Mouse (Mus musculus): ENCODE data around the gene Proca1. TPM values are rescaled to one million over a fixed set of nuclear protein-coding genes. Genes with fewer than 3 reads are reported as not detected.

The Proca1 gene
- polyA plus RNA-seq, 1 experiment: 0.20 TPM

- TF ChIP-seq CTCF (IDR thresholded peaks at IDR 0.05; ENCODE audit: extremely low read depth, insufficient read depth, insufficient read length, insufficient replicate concordance): no peak
- TF ChIP-seq POLR2A (IDR thresholded peaks at IDR 0.05; ENCODE audit: low read depth, low read length): no peak
- Histone ChIP-seq H3K4me1 (ENCODE audit: control insufficient read depth, insufficient read depth, insufficient read length) (peaks cover 16% of the 10 kb centered on the region; the same call in 1 of the 2 replicates), H3K4me3 (ENCODE audit: extremely low read depth, insufficient read depth, insufficient read length) (no peak overlapping the region), H3K27ac (ENCODE audit: insufficient read depth, low read length) (no peak overlapping the region), H3K36me3 (ENCODE audit: control insufficient read depth, insufficient read depth, low read length) (peaks cover 11% of the 10 kb centered on the region), H3K27me3 (ENCODE audit: control insufficient read depth, insufficient read depth, low read length) (no peaks in the 10 kb centered on the region)
- DNase-seq (ENCODE audit: low read depth in 1 of 2, low spot score in 2 of 2): no peak
- 85% methylated on average over 14 of the region's 14 CpGs for WGBS
These were observed 32.0 kb upstream of the Proca1 start for GRCm38 (mm10) chr11:78161169-78161568.

DNA sequence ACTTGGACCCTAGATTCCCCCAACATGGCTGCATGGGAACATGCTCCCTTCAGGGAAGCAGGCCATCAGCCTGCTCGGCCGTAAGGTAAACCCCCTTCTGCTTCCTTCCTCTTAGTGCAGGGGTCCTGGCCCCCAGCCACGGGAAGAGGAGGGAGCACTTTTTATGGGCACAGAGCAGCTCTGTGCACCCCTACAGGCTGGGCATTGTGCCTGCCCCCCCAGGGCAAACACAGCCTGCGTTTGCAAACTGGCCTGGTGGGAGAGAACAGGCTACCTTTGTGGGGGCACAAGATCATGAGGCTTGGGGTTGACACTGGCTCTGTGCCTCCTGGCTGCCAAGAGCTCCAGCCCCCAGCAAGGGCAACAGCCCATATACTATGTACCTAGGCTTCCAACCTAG lies 31.2 kb upstream of the Proca1 start:
- no peak overlapping the region for H3K27ac ChIP-seq (ENCODE audit: insufficient read depth, low read length)
- peaks cover 17% of the 10 kb centered on the region; the same call in 1 of the 2 replicates for H3K4me1 ChIP-seq (ENCODE audit: control insufficient read depth, insufficient read depth, insufficient read length)
- no peak for TF ChIP-seq CTCF (IDR thresholded peaks at IDR 0.05; ENCODE audit: extremely low read depth, insufficient read depth, insufficient read length, insufficient replicate concordance)
- TF ChIP-seq POLR2A (IDR thresholded peaks at IDR 0.05; ENCODE audit: low read depth, low read length): no peak
- DNase-seq (ENCODE audit: low read depth in 1 of 2, low spot score in 2 of 2): no peak
- no peak overlapping the region for H3K4me3 ChIP-seq (ENCODE audit: extremely low read depth, insufficient read depth, insufficient read length)
- 32% methylated on average over 4 of the region's 4 CpGs for WGBS
- no peaks in the 10 kb centered on the region for H3K27me3 ChIP-seq (ENCODE audit: control insufficient read depth, insufficient read depth, low read length)
- H3K36me3 ChIP-seq (ENCODE audit: control insufficient read depth, insufficient read depth, low read length): peaks cover 11% of the 10 kb centered on the region

DNA sequence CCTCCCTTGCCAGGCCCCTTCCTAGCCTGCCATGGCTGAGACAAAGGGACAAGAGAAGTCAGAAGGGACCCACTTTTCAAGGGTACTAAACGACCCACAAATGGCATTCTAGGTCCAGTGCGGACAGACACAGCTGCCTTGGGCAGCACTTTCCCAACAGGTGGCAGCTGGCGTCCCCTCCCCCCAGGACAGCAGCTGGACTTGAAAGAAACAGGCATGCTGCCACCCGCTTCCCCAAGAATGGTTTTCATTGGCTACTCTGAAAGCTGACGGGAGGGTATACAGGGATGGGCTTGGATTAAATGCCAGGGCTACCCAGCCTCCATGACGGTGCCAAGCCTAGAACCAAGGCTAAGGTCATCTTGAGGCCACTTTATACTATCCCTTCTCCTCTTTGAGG lies 30.7 kb upstream of the Proca1 start:
- Histone ChIP-seq H3K4me3 (ENCODE audit: extremely low read depth, insufficient read depth, insufficient read length) (no peak overlapping the region), H3K4me1 (ENCODE audit: control insufficient read depth, insufficient read depth, insufficient read length) (peaks cover 17% of the 10 kb centered on the region; the same call in 1 of the 2 replicates), H3K27me3 (ENCODE audit: control insufficient read depth, insufficient read depth, low read length) (no peaks in the 10 kb centered on the region), H3K27ac (ENCODE audit: insufficient read depth, low read length) (no peak overlapping the region), H3K36me3 (ENCODE audit: control insufficient read depth, insufficient read depth, low read length) (peaks cover 11% of the 10 kb centered on the region)
- 72% methylated on average over 6 of the region's 6 CpGs for WGBS
- no peak for DNase-seq (ENCODE audit: low read depth in 1 of 2, low spot score in 2 of 2)
- TF ChIP-seq CTCF (IDR thresholded peaks at IDR 0.05; ENCODE audit: extremely low read depth, insufficient read depth, insufficient read length, insufficient replicate concordance): no peak
- no peak for TF ChIP-seq POLR2A (IDR thresholded peaks at IDR 0.05; ENCODE audit: low read depth, low read length)

GRCm38 (mm10) chr11:78163045-78163444 lies 30.1 kb upstream of the Proca1 start:
- TF ChIP-seq CTCF (IDR thresholded peaks at IDR 0.05; ENCODE audit: extremely low read depth, insufficient read depth, insufficient read length, insufficient replicate concordance): no peak
- TF ChIP-seq POLR2A (IDR thresholded peaks at IDR 0.05; ENCODE audit: low read depth, low read length): no peak
- H3K27ac ChIP-seq (ENCODE audit: insufficient read depth, low read length): no peak overlapping the region
- peaks cover 17% of the 10 kb centered on the region; the same call in 1 of the 2 replicates for H3K4me1 ChIP-seq (ENCODE audit: control insufficient read depth, insufficient read depth, insufficient read length)
- no peaks in the 10 kb centered on the region for H3K27me3 ChIP-seq (ENCODE audit: control insufficient read depth, insufficient read depth, low read length)
- no peak overlapping the region for H3K4me3 ChIP-seq (ENCODE audit: extremely low read depth, insufficient read depth, insufficient read length)
- H3K36me3 ChIP-seq (ENCODE audit: control insufficient read depth, insufficient read depth, low read length): peaks cover 11% of the 10 kb centered on the region
- 88% methylated on average over 2 of the region's 2 CpGs for WGBS
- DNase-seq (ENCODE audit: low read depth in 1 of 2, low spot score in 2 of 2): no peak

- Histone ChIP-seq H3K4me3 (ENCODE audit: extremely low read depth, insufficient read depth, insufficient read length) (peak overlapping the region; percentile 89), H3K27ac (ENCODE audit: insufficient read depth, low read length) (peak overlapping the region; percentile 80), H3K36me3 (ENCODE audit: control insufficient read depth, insufficient read depth, low read length) (peaks cover 11% of the 10 kb centered on the region), H3K4me1 (ENCODE audit: control insufficient read depth, insufficient read depth, insufficient read length) (peaks cover 20% of the 10 kb centered on the region; the same call in 1 of the 2 replicates), H3K27me3 (ENCODE audit: control insufficient read depth, insufficient read depth, low read length) (no peaks in the 10 kb centered on the region)
- no peak for TF ChIP-seq CTCF (IDR thresholded peaks at IDR 0.05; ENCODE audit: extremely low read depth, insufficient read depth, insufficient read length, insufficient replicate concordance)
- no peak for TF ChIP-seq POLR2A (IDR thresholded peaks at IDR 0.05; ENCODE audit: low read depth, low read length)
- 2% methylated on average over 22 of the region's 22 CpGs for WGBS
- peak in 1 of 2 experiments; percentile 49 for DNase-seq (ENCODE audit: low read depth in 1 of 2, low spot score in 2 of 2)
These were observed 29.2 kb upstream of the Proca1 start for GRCm38 (mm10) chr11:78163681-78164603.

DNA sequence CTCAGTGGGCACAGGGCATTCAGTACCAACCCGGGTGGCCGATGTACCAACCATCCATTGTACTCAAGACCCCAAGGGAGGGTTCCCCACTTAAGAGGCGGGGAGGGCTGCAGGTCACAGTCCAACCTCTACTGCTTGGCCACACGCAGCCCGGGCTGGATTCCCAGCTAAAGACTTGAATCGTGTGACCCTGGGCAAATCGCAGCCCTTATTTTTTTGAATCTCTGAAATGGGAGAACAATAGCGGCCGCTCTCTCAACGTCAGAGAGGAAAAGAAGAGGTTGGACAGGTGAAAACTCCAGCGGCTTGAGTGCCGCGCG lies 28.6 kb upstream of the Proca1 start:
- H3K4me3 ChIP-seq (ENCODE audit: extremely low read depth, insufficient read depth, insufficient read length): peak overlapping the region; percentile 89
- H3K4me1 ChIP-seq (ENCODE audit: control insufficient read depth, insufficient read depth, insufficient read length): peaks cover 20% of the 10 kb centered on the region; the same call in 1 of the 2 replicates
- peaks cover 10% of the 10 kb centered on the region for H3K36me3 ChIP-seq (ENCODE audit: control insufficient read depth, insufficient read depth, low read length)
- no peaks in the 10 kb centered on the region for H3K27me3 ChIP-seq (ENCODE audit: control insufficient read depth, insufficient read depth, low read length)
- no peak for DNase-seq (ENCODE audit: low read depth in 1 of 2, low spot score in 2 of 2)
- WGBS: 1% methylated on average over 14 of the region's 14 CpGs
- TF ChIP-seq CTCF (IDR thresholded peaks at IDR 0.05; ENCODE audit: extremely low read depth, insufficient read depth, insufficient read length, insufficient replicate concordance) (no peak), POLR2A (IDR thresholded peaks at IDR 0.05; ENCODE audit: low read depth, low read length) (no peak)
- H3K27ac ChIP-seq (ENCODE audit: insufficient read depth, low read length): peak overlapping the region; percentile 80
